Mouse (Mus musculus): ENCODE data around the gene Pogz.

DNA sequence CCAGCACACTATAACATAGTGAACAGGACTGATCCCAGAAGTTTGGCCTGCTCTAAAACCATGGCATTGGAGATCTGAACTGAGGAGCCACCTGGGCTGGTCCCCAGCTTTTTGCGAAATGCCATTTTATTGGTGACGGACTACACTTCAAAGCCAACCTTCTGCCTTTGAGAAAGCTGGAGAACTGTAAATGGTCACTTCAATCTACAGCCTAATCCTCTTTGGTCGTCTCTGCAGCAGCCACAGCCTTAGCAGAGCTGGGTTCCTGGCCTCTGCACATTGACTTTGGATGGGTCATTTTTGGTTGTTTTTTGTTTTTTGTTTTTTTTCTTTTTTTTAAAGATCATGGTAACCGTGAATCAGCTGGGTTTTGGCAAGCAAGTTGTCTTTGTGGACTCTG is 44.5 kb downstream of the Pogz start:
- TF ChIP-seq CTCF (IDR thresholded peaks at IDR 0.05; ENCODE audit: control insufficient read depth, insufficient read depth, insufficient read length) (no peak), MAX (IDR thresholded peaks at IDR 0.05) (no peak), USF1 (IDR thresholded peaks at IDR 0.05; ENCODE audit: low read depth) (no peak)
